Mouse (Mus musculus) forebrain, embryonic 11.5 days (tissue): ENCODE measurements around the gene B3gnt6. TPM values are rescaled to one million over a fixed set of nuclear protein-coding genes. Genes with fewer than 3 reads are reported as not detected.

Experiments used
- ATAC-seq: fragments of 200-750 bp; cut with Nextera tagmentation; replicated peaks from 2 replicates; pipeline ENCODE4 v1.8.0; 2017; ENCODE audit warnings: moderate TSS enrichment; ENCODE audit not compliant: low FRiP score
- DNase-seq: peaks from one replicate; pipeline ENCODE4 v3.0.0-alpha.2; 2017; ENCODE audit warnings: low spot score
- H3K27ac ChIP-seq: fragments of 300-500 bp; sonication (generic); 2 replicates; pipeline ENCODE4 v1.5.1; 2014; ENCODE audit warnings: low read depth, low read length
- H3K27me3 ChIP-seq: fragments of 300-500 bp; sonication (generic); 2 replicates; pipeline ENCODE4 v1.6.1; 2014; ENCODE audit warnings: mild to moderate bottlenecking, low read length, mixed read lengths; ENCODE audit not compliant: control insufficient read depth, insufficient read depth
- H3K36me3 ChIP-seq: fragments of 300-500 bp; sonication (generic); 2 replicates; pipeline ENCODE4 v1.6.1; 2014; ENCODE audit warnings: mild to moderate bottlenecking, low read length, moderate library complexity, mixed read lengths; ENCODE audit not compliant: control insufficient read depth, insufficient read depth
- H3K4me1 ChIP-seq: fragments of 300-500 bp; sonication (generic); replicated peaks from 2 replicates; pipeline ENCODE4 v1.6.1; 2014; ENCODE audit warnings: low read length, mixed read lengths; ENCODE audit not compliant: control insufficient read depth, insufficient read depth
- H3K4me2 ChIP-seq: fragments of 300-500 bp; sonication (generic); 2 replicates; pipeline ENCODE4 v1.6.1; 2014; ENCODE audit warnings: low read depth, mild to moderate bottlenecking, low read length, moderate library complexity, mixed read lengths; ENCODE audit not compliant: severe bottlenecking
- H3K4me3 ChIP-seq: fragments of 300-500 bp; sonication (generic); 2 replicates; pipeline ENCODE4 v1.5.1; 2014; ENCODE audit warnings: low read depth, low read length
- H3K9ac ChIP-seq: fragments of 300-500 bp; sonication (generic); 2 replicates; pipeline ENCODE4 v1.6.1; 2014; ENCODE audit warnings: low read length
- H3K9me3 ChIP-seq: fragments of 300-500 bp; sonication (generic); 2 replicates; pipeline ENCODE4 v1.6.1; 2016; ENCODE audit warnings: low read length, mixed read lengths; ENCODE audit not compliant: control insufficient read depth
- WGBS: fragments of 180-500 bp; shearing (Covaris S2); extraction: QIAGEN DNeasy Blood & Tissue Kit; methylation state at CpG from one replicate; pipeline ENCODE4 v1.1.7; 2014; 5-methylcytosine and 5-hydroxymethylcytosine counted together
- polyA plus RNA-seq: library from polyadenylated mRNA; unstranded; fragments of >200 nt; fragmentation: Nextera tagmentation; extraction: Ambion mirVana; gene quantifications from 2 replicates; pipeline ENCODE4 v1.2.1, GENCODE M21; 2014

B3gnt6 gene
- not detected in 2 replicates for polyA plus RNA-seq

- 92% methylated on average over 4 of the region's 4 CpGs for WGBS
- ATAC-seq, result no peak
- no peak within 1 kb of the TSS for H3K4me2 ChIP-seq
Observed at GRCm38 (mm10) chr7:98199381-98199780, at the start of gene B3gnt6. TSS of gene B3gnt6 (minus strand) at chr7:98199481.

DNA sequence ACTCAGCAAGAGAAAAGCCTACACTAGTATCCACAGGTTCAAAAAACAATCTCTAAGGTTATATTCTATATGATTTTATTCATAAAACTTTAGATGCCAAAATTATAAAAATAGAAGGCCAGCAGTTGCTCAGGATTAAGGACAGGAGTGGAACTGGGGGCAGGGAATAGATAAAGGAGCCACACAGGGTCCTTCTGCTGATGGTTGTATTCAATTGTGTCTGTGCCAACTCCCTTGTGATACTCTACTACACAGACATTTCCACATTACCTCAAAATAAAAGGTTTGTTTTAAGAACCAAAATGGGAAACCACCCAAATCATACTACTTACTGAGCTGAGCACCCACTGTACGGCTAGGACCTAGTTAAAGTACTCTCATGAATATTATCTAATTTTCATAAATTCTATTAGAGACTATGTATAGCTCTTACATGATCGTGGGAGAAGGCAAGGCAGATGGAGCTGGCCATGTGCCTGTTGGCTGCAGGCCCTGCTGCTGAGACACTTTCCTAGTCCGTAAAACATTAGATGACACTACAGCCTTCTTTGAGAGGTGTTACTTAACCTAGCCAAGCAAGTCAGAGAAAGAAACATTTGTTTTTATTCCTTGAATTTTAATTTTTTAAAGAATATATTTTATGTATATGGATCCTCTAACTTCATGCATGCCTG is 37.5 kb upstream of the B3gnt6 start:
- no peak for ATAC-seq

More at GRCm38 (mm10) chr7:98199381-98199780, at the start of gene B3gnt6:
- Histone ChIP-seq H3K4me1 (0 out of 2 replicates have a peak, but pooled peaks cover under 1% of the 10 kb centered on the region), H3K9me3 (no peaks in the 10 kb centered on the region), H3K36me3 (no peaks in the 10 kb centered on the region), H3K4me3 (no peak within 1 kb of the TSS), H3K27ac (no peak within 1 kb of the TSS), H3K9ac (no peak within 1 kb of the TSS), H3K27me3 (peaks cover 19% of the 10 kb centered on the region)
- DNase-seq, result no peak

GRCm38 (mm10) chr7:98223796-98224195 is 24.5 kb upstream of the B3gnt6 start:
- Histone ChIP-seq H3K36me3 (no peaks in the 10 kb centered on the region), H3K9ac (no peak overlapping the region), H3K4me2 (no peak overlapping the region), H3K4me1 (no peaks in the 10 kb centered on the region), H3K4me3 (no peak overlapping the region), H3K9me3 (no peaks in the 10 kb centered on the region), H3K27me3 (no peaks in the 10 kb centered on the region), H3K27ac (no peak overlapping the region)
- ATAC-seq, result no peak
- DNase-seq, result no peak
- 91% methylated on average over 4 of the region's 4 CpGs for WGBS

More for the DNA sequence above, 37.5 kb upstream of the B3gnt6 start:
- Histone ChIP-seq H3K27me3 (no peaks in the 10 kb centered on the region), H3K36me3 (no peaks in the 10 kb centered on the region), H3K4me3 (no peak overlapping the region), H3K4me1 (no peaks in the 10 kb centered on the region), H3K4me2 (no peak overlapping the region), H3K9me3 (no peaks in the 10 kb centered on the region), H3K9ac (no peak overlapping the region), H3K27ac (no peak overlapping the region)
- 90% methylated on average over 3 of the region's 3 CpGs for WGBS
- DNase-seq, result no peak

- H3K27me3 ChIP-seq, result no peaks in the 10 kb centered on the region
- no peak overlapping the region for H3K4me2 ChIP-seq
- H3K4me3 ChIP-seq, result no peak overlapping the region
- ATAC-seq (no peak), DNase-seq (no peak)
- H3K27ac ChIP-seq, result no peak overlapping the region
- H3K9me3 ChIP-seq, result no peaks in the 10 kb centered on the region
- no peaks in the 10 kb centered on the region for H3K4me1 ChIP-seq
- no peaks in the 10 kb centered on the region for H3K36me3 ChIP-seq
- no peak overlapping the region for H3K9ac ChIP-seq
Observed at GRCm38 (mm10) chr7:98216713-98217112, 17.4 kb upstream of the B3gnt6 start.

DNA sequence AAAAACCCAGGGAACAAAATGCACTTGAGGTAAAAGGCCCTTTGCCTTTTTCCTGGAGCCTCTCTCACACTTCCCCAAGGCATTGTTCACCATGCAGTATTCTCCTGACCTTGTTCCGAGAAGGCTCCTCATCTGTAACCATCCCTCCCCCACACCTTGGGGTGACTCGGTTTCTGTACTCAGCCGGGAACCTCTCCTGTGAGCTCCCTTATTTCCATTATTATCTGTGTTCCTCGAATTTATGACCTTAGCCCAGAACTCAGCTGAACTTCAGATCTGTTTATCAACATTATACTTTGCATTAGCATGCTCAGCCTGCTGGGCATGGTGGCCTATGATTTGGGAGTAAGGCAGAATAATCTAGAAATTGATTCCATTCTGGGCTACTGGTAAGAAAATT is 3.7 kb upstream of the B3gnt6 start:
- H3K9ac ChIP-seq, result no peak overlapping the region
- H3K36me3 ChIP-seq, result no peaks in the 10 kb centered on the region
- ATAC-seq, result no peak
- no peak for DNase-seq
- no peaks in the 10 kb centered on the region for H3K9me3 ChIP-seq
- H3K4me3 ChIP-seq, result no peak overlapping the region
- no peak overlapping the region for H3K4me2 ChIP-seq
- H3K27me3 ChIP-seq, result no peaks in the 10 kb centered on the region
- 91% methylated on average over 4 of the region's 4 CpGs for WGBS
- H3K27ac ChIP-seq, result no peak overlapping the region
- H3K4me1 ChIP-seq, result no peaks in the 10 kb centered on the region

- no peak overlapping the region for H3K4me2 ChIP-seq
- no peak for DNase-seq
- H3K4me1 ChIP-seq, result no peaks in the 10 kb centered on the region
- no peaks in the 10 kb centered on the region for H3K36me3 ChIP-seq
- no peak overlapping the region for H3K27ac ChIP-seq
- H3K9me3 ChIP-seq, result no peaks in the 10 kb centered on the region
- no peak for ATAC-seq
- 87% methylated on average over 5 of the region's 5 CpGs for WGBS
- H3K9ac ChIP-seq, result no peak overlapping the region
- no peak overlapping the region for H3K4me3 ChIP-seq
- peaks cover 2% of the 10 kb centered on the region; the same call in 1 of the 2 replicates for H3K27me3 ChIP-seq
Observed at GRCm38 (mm10) chr7:98201493-98202028, 2.3 kb upstream of the B3gnt6 start.

DNA sequence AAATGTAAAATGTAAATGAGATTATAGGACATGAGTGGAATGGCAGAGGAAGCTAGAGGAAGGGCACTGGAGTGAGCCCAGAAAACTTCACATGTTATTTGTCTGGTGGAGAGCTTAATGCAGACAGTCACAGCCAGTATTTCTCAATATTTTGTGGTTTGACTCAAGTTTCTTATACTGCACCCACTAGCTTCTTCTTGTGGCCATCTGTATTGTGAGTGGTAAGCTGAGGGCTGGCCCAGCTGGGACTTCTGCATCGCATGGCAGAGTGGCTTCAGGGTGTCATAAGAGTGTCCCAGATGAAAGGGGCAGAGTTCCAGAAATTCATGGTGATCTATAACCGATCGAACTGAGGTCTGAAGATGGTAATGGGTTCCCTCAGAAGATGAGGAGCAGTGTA is 1.1 kb upstream of the B3gnt6 start:
- Histone ChIP-seq H3K36me3 (no peaks in the 10 kb centered on the region), H3K4me3 (no peak overlapping the region), H3K27ac (no peak overlapping the region), H3K9me3 (no peaks in the 10 kb centered on the region), H3K4me1 (no peaks in the 10 kb centered on the region), H3K9ac (no peak overlapping the region), H3K4me2 (no peak overlapping the region), H3K27me3 (peaks cover 9% of the 10 kb centered on the region)
- 79% methylated on average over 3 of the region's 3 CpGs for WGBS
- DNase-seq, result no peak
- ATAC-seq, result no peak

- Histone ChIP-seq H3K9me3 (no peaks in the 10 kb centered on the region), H3K4me3 (no peak overlapping the region), H3K27ac (no peak overlapping the region), H3K4me1 (peaks cover 11% of the 10 kb centered on the region; the same call in 1 of the 2 replicates), H3K4me2 (no peak overlapping the region), H3K27me3 (peaks cover 49% of the 10 kb centered on the region), H3K36me3 (no peaks in the 10 kb centered on the region), H3K9ac (no peak overlapping the region)
- WGBS, result 42% methylated on average over 10 of the region's 10 CpGs
- DNase-seq (no peak), ATAC-seq (no peak)
Observed at GRCm38 (mm10) chr7:98195151-98195801, 4.0 kb downstream of the B3gnt6 start.
